Mouse (Mus musculus): ENCODE measurements at regions not wholly inside any gene's neighbourhood (a gene's known extent, or its start where the extent isn't known, plus 50 kb on each side); places are given as distances from the start of the nearest gene placed in this dataset.

- Histone ChIP-seq H3K4me3 (ENCODE audit: insufficient read depth, low read depth, low read length) (no peak overlapping the region), H3K4me1 (ENCODE audit: control insufficient read depth, insufficient read depth, low read length) (peaks cover 13% of the 10 kb centered on the region), H3K27ac (ENCODE audit: insufficient read depth, low read depth, low read length) (no peak overlapping the region)
- TF ChIP-seq POLR2A (IDR thresholded peaks at IDR 0.05; ENCODE audit: insufficient read depth, low read depth, low read length): no peak
- no peak for TF ChIP-seq CTCF (IDR thresholded peaks at IDR 0.05; ENCODE audit: insufficient read depth, low read depth, low read length)
- WGBS: 37% methylated on average over 21 of the region's 21 CpGs
These were observed 159.7 kb upstream of the Hmga2 start for GRCm38 (mm10) chr10:120635818-120636543.

GRCm38 (mm10) chr10:120635194-120635593, 158.9 kb upstream of the Hmga2 start:
- Histone ChIP-seq H3K27ac (ENCODE audit: insufficient read depth, low read depth, low read length) (no peak overlapping the region), H3K4me3 (ENCODE audit: insufficient read depth, low read depth, low read length) (no peak overlapping the region), H3K4me1 (ENCODE audit: control insufficient read depth, insufficient read depth, low read length) (peaks cover 13% of the 10 kb centered on the region)
- TF ChIP-seq POLR2A (IDR thresholded peaks at IDR 0.05; ENCODE audit: insufficient read depth, low read depth, low read length) (no peak), CTCF (IDR thresholded peaks at IDR 0.05; ENCODE audit: insufficient read depth, low read depth, low read length) (no peak)
- WGBS: 81% methylated on average over 5 of the region's 5 CpGs

GRCm38 (mm10) chr10:120632071-120632470, 155.8 kb upstream of the Hmga2 start:
- Histone ChIP-seq H3K4me3 (ENCODE audit: insufficient read depth, low read depth, low read length) (no peak overlapping the region), H3K4me1 (ENCODE audit: control insufficient read depth, insufficient read depth, low read length) (peaks cover 11% of the 10 kb centered on the region), H3K27ac (ENCODE audit: insufficient read depth, low read depth, low read length) (no peak overlapping the region)
- WGBS: 62% methylated on average over 2 of the region's 2 CpGs
- TF ChIP-seq CTCF (IDR thresholded peaks at IDR 0.05; ENCODE audit: insufficient read depth, low read depth, low read length) (no peak), POLR2A (IDR thresholded peaks at IDR 0.05; ENCODE audit: insufficient read depth, low read depth, low read length) (no peak)

- 91% methylated on average over 5 of the region's 5 CpGs for WGBS
- no peak overlapping the region for H3K27ac ChIP-seq (ENCODE audit: insufficient read depth, low read depth, low read length)
- peaks cover 2% of the 10 kb centered on the region; the same call in 1 of the 2 replicates for H3K4me1 ChIP-seq (ENCODE audit: control insufficient read depth, insufficient read depth, low read length)
- TF ChIP-seq POLR2A (IDR thresholded peaks at IDR 0.05; ENCODE audit: insufficient read depth, low read depth, low read length): no peak
- TF ChIP-seq CTCF (IDR thresholded peaks at IDR 0.05; ENCODE audit: insufficient read depth, low read depth, low read length): no peak
- no peak overlapping the region for H3K4me3 ChIP-seq (ENCODE audit: insufficient read depth, low read depth, low read length)
These were observed 151.8 kb upstream of the Hmga2 start for GRCm38 (mm10) chr10:120628066-120628465.

- Histone ChIP-seq H3K4me1 (ENCODE audit: control insufficient read depth, insufficient read depth, low read length) (peaks cover 2% of the 10 kb centered on the region; the same call in 1 of the 2 replicates), H3K4me3 (ENCODE audit: insufficient read depth, low read depth, low read length) (no peak overlapping the region), H3K27ac (ENCODE audit: insufficient read depth, low read depth, low read length) (no peak overlapping the region)
- TF ChIP-seq CTCF (IDR thresholded peaks at IDR 0.05; ENCODE audit: insufficient read depth, low read depth, low read length) (no peak), POLR2A (IDR thresholded peaks at IDR 0.05; ENCODE audit: insufficient read depth, low read depth, low read length) (no peak)
- 92% methylated on average over 5 of the region's 5 CpGs for WGBS
These were observed 149.2 kb upstream of the Hmga2 start for GRCm38 (mm10) chr10:120625474-120625873.

GRCm38 (mm10) chr10:120624203-120624942, 148.1 kb upstream of the Hmga2 start:
- Histone ChIP-seq H3K27ac (ENCODE audit: insufficient read depth, low read depth, low read length) (no peak overlapping the region), H3K4me1 (ENCODE audit: control insufficient read depth, insufficient read depth, low read length) (peaks cover 2% of the 10 kb centered on the region; the same call in 1 of the 2 replicates), H3K4me3 (ENCODE audit: insufficient read depth, low read depth, low read length) (no peak overlapping the region)
- no peak for TF ChIP-seq POLR2A (IDR thresholded peaks at IDR 0.05; ENCODE audit: insufficient read depth, low read depth, low read length)
- no peak for TF ChIP-seq CTCF (IDR thresholded peaks at IDR 0.05; ENCODE audit: insufficient read depth, low read depth, low read length)
- 42% methylated on average over 10 of the region's 10 CpGs for WGBS

GRCm38 (mm10) chr10:120616406-120617015, 140.2 kb upstream of the Hmga2 start:
- Histone ChIP-seq H3K4me3 (ENCODE audit: insufficient read depth, low read depth, low read length) (no peak overlapping the region), H3K27ac (ENCODE audit: insufficient read depth, low read depth, low read length) (no peak overlapping the region), H3K4me1 (ENCODE audit: control insufficient read depth, insufficient read depth, low read length) (no peaks in the 10 kb centered on the region)
- WGBS: 52% methylated on average over 5 of the region's 5 CpGs
- no peak for TF ChIP-seq CTCF (IDR thresholded peaks at IDR 0.05; ENCODE audit: insufficient read depth, low read depth, low read length)
- no peak for TF ChIP-seq POLR2A (IDR thresholded peaks at IDR 0.05; ENCODE audit: insufficient read depth, low read depth, low read length)

- H3K4me1 ChIP-seq (ENCODE audit: control insufficient read depth, insufficient read depth, low read length): peaks cover 6% of the 10 kb centered on the region
- 78% methylated on average over 8 of the region's 8 CpGs for WGBS
- H3K27ac ChIP-seq (ENCODE audit: insufficient read depth, low read depth, low read length): no peak overlapping the region
- H3K4me3 ChIP-seq (ENCODE audit: insufficient read depth, low read depth, low read length): no peak overlapping the region
- no peak for TF ChIP-seq POLR2A (IDR thresholded peaks at IDR 0.05; ENCODE audit: insufficient read depth, low read depth, low read length)
These were observed 136.1 kb upstream of the Hmga2 start for GRCm38 (mm10) chr10:120612351-120612750.

GRCm38 (mm10) chr10:120610076-120610475, 133.8 kb upstream of the Hmga2 start:
- 61% methylated on average over 10 of the region's 10 CpGs for whole genome bisulfite sequencing
- no peak overlapping the region for H3K27ac ChIP-seq (ENCODE audit: insufficient read depth, low read depth, low read length)
- no peak for TF ChIP-seq POLR2A (IDR thresholded peaks at IDR 0.05; ENCODE audit: insufficient read depth, low read depth, low read length)
- no peak for TF ChIP-seq CTCF (IDR thresholded peaks at IDR 0.05; ENCODE audit: insufficient read depth, low read depth, low read length)

More at GRCm38 (mm10) chr10:120610076-120610475, 133.8 kb upstream of the Hmga2 start:
- Histone ChIP-seq H3K4me3 (ENCODE audit: insufficient read depth, low read depth, low read length) (no peak overlapping the region), H3K4me1 (ENCODE audit: control insufficient read depth, insufficient read depth, low read length) (peaks cover 6% of the 10 kb centered on the region)

Data from olfactory bulb, adult 2 months (tissue).